Mouse (Mus musculus) cerebellum, postnatal 36 days (tissue): Measurements from ENCODE around the gene Colgalt2.
"Not testable (repeated sequence)": the region's sequence is repeated elsewhere in the genome, so short reads cannot be mapped to it uniquely, and the experiment has no call there.

Experiments used
- DNase-seq, 2 experiments: peaks; one replicate each; pipeline ENCODE4 v3.0.0; 2021 to 2022; ENCODE audit warnings: mixed read lengths in 2 of 2

Colgalt2 gene

GRCm38 (mm10) chr1:152417602-152418001 is 18.0 kb downstream of the Colgalt2 start:
- DNase-seq: no peak

- no peak for DNase-seq
Measured at GRCm38 (mm10) chr1:152422295-152422694, 22.7 kb downstream of the Colgalt2 start.

GRCm38 (mm10) chr1:152423052-152423451 is 23.4 kb downstream of the Colgalt2 start:
- no peak for DNase-seq

- no peak for DNase-seq
Measured at GRCm38 (mm10) chr1:152427912-152428581, 28.4 kb downstream of the Colgalt2 start.

GRCm38 (mm10) chr1:152429805-152430204 is 30.2 kb downstream of the Colgalt2 start:
- no peak for DNase-seq

GRCm38 (mm10) chr1:152434166-152434565 is 34.5 kb downstream of the Colgalt2 start:
- DNase-seq: no peak

- not testable (repeated sequence) for DNase-seq
Measured at GRCm38 (mm10) chr1:152437518-152437917, 37.9 kb downstream of the Colgalt2 start.

GRCm38 (mm10) chr1:152439408-152439807 is 39.8 kb downstream of the Colgalt2 start:
- DNase-seq: no peak

GRCm38 (mm10) chr1:152439874-152440273 is 40.2 kb downstream of the Colgalt2 start:
- DNase-seq: no peak

- DNase-seq: no peak
Measured at GRCm38 (mm10) chr1:152444630-152445029, 45.0 kb downstream of the Colgalt2 start.

GRCm38 (mm10) chr1:152445925-152446324 is 46.3 kb downstream of the Colgalt2 start:
- no peak for DNase-seq

- no peak for DNase-seq
Measured at GRCm38 (mm10) chr1:152454536-152454935, 54.9 kb downstream of the Colgalt2 start.

GRCm38 (mm10) chr1:152455275-152456243 is 55.9 kb downstream of the Colgalt2 start:
- DNase-seq: no peak

GRCm38 (mm10) chr1:152456266-152456665 is 56.6 kb downstream of the Colgalt2 start:
- no peak for DNase-seq

- DNase-seq: no peak
Measured at GRCm38 (mm10) chr1:152457596-152457995, 58.0 kb downstream of the Colgalt2 start.

GRCm38 (mm10) chr1:152458996-152459395 is 59.4 kb downstream of the Colgalt2 start:
- no peak for DNase-seq

GRCm38 (mm10) chr1:152460931-152461330 is 61.3 kb downstream of the Colgalt2 start:
- DNase-seq: no peak

- DNase-seq: no peak
Measured at GRCm38 (mm10) chr1:152461814-152462213, 62.2 kb downstream of the Colgalt2 start.

GRCm38 (mm10) chr1:152462348-152462747 is 62.7 kb downstream of the Colgalt2 start:
- no peak for DNase-seq

- DNase-seq: no peak
Measured at GRCm38 (mm10) chr1:152466280-152466679, 66.7 kb downstream of the Colgalt2 start.

GRCm38 (mm10) chr1:152468443-152468842 is 68.8 kb downstream of the Colgalt2 start:
- no peak for DNase-seq

GRCm38 (mm10) chr1:152476126-152476525 is 76.5 kb downstream of the Colgalt2 start:
- no peak for DNase-seq

GRCm38 (mm10) chr1:152490842-152491241 is 91.2 kb downstream of the Colgalt2 start:
- DNase-seq: no peak

GRCm38 (mm10) chr1:152492258-152492657 is 92.6 kb downstream of the Colgalt2 start:
- DNase-seq: no peak
